Mouse (Mus musculus): Measurements from ENCODE around the gene Defb28. TPM values are rescaled to one million over a fixed set of nuclear protein-coding genes. Genes with fewer than 3 reads are reported as not detected.

Gene Defb28
- total RNA-seq (2015; ENCODE audit: low replicate concordance): not detected in 2 replicates
- not detected in 2 replicates for total RNA-seq (2017; ENCODE audit: low replicate concordance)

- ATAC-seq (replicated peaks; ENCODE audit: low FRiP score, poor library complexity, severe bottlenecking): no peak
These were observed at the start of gene Defb28 for GRCm38 (mm10) chr2:152517981-152518380. Defb28 (plus strand) TSS chr2:152518255.

- no peak for ATAC-seq (replicated peaks; ENCODE audit: low FRiP score, poor library complexity, severe bottlenecking)
These were observed 47.1 kb upstream of the Defb28 start for GRCm38 (mm10) chr2:152470973-152471372.

GRCm38 (mm10) chr2:152472434-152472833 lies 45.6 kb upstream of the Defb28 start:
- ATAC-seq (replicated peaks; ENCODE audit: low FRiP score, poor library complexity, severe bottlenecking): no peak

GRCm38 (mm10) chr2:152476763-152477162 lies 41.3 kb upstream of the Defb28 start, which contains the start of gene Defb20:
Defb20 (plus strand) TSS chr2:152477063.
- no peak for ATAC-seq (replicated peaks; ENCODE audit: low FRiP score, poor library complexity, severe bottlenecking)

- no peak for ATAC-seq (replicated peaks; ENCODE audit: low FRiP score, poor library complexity, severe bottlenecking)
These were observed 37.2 kb upstream of the Defb28 start for GRCm38 (mm10) chr2:152480881-152481280.

GRCm38 (mm10) chr2:152481726-152482125 lies 36.3 kb upstream of the Defb28 start:
- ATAC-seq (replicated peaks; ENCODE audit: low FRiP score, poor library complexity, severe bottlenecking): no peak

- no peak for ATAC-seq (replicated peaks; ENCODE audit: low FRiP score, poor library complexity, severe bottlenecking)
These were observed 31.0 kb upstream of the Defb28 start for GRCm38 (mm10) chr2:152487024-152487423.

- ATAC-seq (replicated peaks; ENCODE audit: low FRiP score, poor library complexity, severe bottlenecking): 0 out of 2 replicates have a peak, but pooled peaks have one; percentile 30
These were observed 28.0 kb upstream of the Defb28 start, which contains the start of gene Defb22 for GRCm38 (mm10) chr2:152490038-152490437. Defb22 (minus strand) TSS chr2:152490138.

GRCm38 (mm10) chr2:152493151-152493550 lies 24.9 kb upstream of the Defb28 start:
- no peak for ATAC-seq (replicated peaks; ENCODE audit: low FRiP score, poor library complexity, severe bottlenecking)

- ATAC-seq (replicated peaks; ENCODE audit: low FRiP score, poor library complexity, severe bottlenecking): no peak
These were observed 20.0 kb upstream of the Defb28 start for GRCm38 (mm10) chr2:152498020-152498419.

GRCm38 (mm10) chr2:152500204-152500862 lies 17.7 kb upstream of the Defb28 start:
- ATAC-seq (replicated peaks; ENCODE audit: low FRiP score, poor library complexity, severe bottlenecking): no peak; the same call in 1 of the 2 replicates

- 0 out of 2 replicates have a peak, but pooled peaks have one; percentile 49 for ATAC-seq (replicated peaks; ENCODE audit: low FRiP score, poor library complexity, severe bottlenecking)
These were observed 17.2 kb upstream of the Defb28 start for GRCm38 (mm10) chr2:152500863-152501229.

- no peak for ATAC-seq (replicated peaks; ENCODE audit: low FRiP score, poor library complexity, severe bottlenecking)
These were observed 14.1 kb upstream of the Defb28 start for GRCm38 (mm10) chr2:152503950-152504349.

- no peak for ATAC-seq (replicated peaks; ENCODE audit: low FRiP score, poor library complexity, severe bottlenecking)
These were observed 6.5 kb upstream of the Defb28 start, which contains the start of gene Defb26 for GRCm38 (mm10) chr2:152511592-152511991. Defb26 (minus strand) TSS chr2:152511692.

GRCm38 (mm10) chr2:152516084-152516483 lies 2.0 kb upstream of the Defb28 start:
- no peak for ATAC-seq (replicated peaks; ENCODE audit: low FRiP score, poor library complexity, severe bottlenecking)

- no peak for ATAC-seq (replicated peaks; ENCODE audit: low FRiP score, poor library complexity, severe bottlenecking)
These were observed 22.1 kb downstream of the Defb28 start, which contains the start of gene Defb29 for GRCm38 (mm10) chr2:152539944-152540710. Defb29 (minus strand) TSS chr2:152540098.

GRCm38 (mm10) chr2:152541979-152542378 lies 23.9 kb downstream of the Defb28 start:
- ATAC-seq (replicated peaks; ENCODE audit: low FRiP score, poor library complexity, severe bottlenecking): no peak

- ATAC-seq (replicated peaks; ENCODE audit: low FRiP score, poor library complexity, severe bottlenecking): no peak
These were observed 24.8 kb downstream of the Defb28 start for GRCm38 (mm10) chr2:152542897-152543296.

GRCm38 (mm10) chr2:152543478-152543877 lies 25.4 kb downstream of the Defb28 start:
- no peak for ATAC-seq (replicated peaks; ENCODE audit: low FRiP score, poor library complexity, severe bottlenecking)

GRCm38 (mm10) chr2:152544691-152545090 lies 26.6 kb downstream of the Defb28 start:
- ATAC-seq (replicated peaks; ENCODE audit: low FRiP score, poor library complexity, severe bottlenecking): no peak

- no peak for ATAC-seq (replicated peaks; ENCODE audit: low FRiP score, poor library complexity, severe bottlenecking)
These were observed 30.1 kb downstream of the Defb28 start for GRCm38 (mm10) chr2:152548124-152548523.

Measured in erythroid progenitor cell, adult 5-6 weeks (primary cell).